Mouse (Mus musculus) hindbrain, embryonic 11.5 days (tissue): ENCODE results near the gene Hist2h2bb. TPM values are rescaled to one million over a fixed set of nuclear protein-coding genes. Genes with fewer than 3 reads are reported as not detected.
A peak's percentile ranks its signal among the peaks of the same experiment; 100 is the strongest.

Source experiments
- ATAC-seq: fragments of 200-750 bp; cut with Nextera tagmentation; 2 replicates; pipeline ENCODE4 v1.8.0; 2017; ENCODE audit warnings: mild to moderate bottlenecking, moderate TSS enrichment, moderate library complexity; ENCODE audit not compliant: low FRiP score
- DNase-seq: peaks from one replicate; pipeline ENCODE4 v3.0.0-alpha.2; 2015; ENCODE audit warnings: low spot score
- H3K27ac ChIP-seq: fragments of 300-500 bp; sonication (generic); 2 replicates; pipeline ENCODE4 v1.5.1; 2014; ENCODE audit warnings: mild to moderate bottlenecking, low read depth, low read length
- H3K27me3 ChIP-seq: fragments of 300-500 bp; sonication (generic); 2 replicates; pipeline ENCODE4 v1.6.1; 2014; ENCODE audit warnings: mild to moderate bottlenecking, low read length, moderate library complexity, mixed read lengths; ENCODE audit not compliant: control insufficient read depth, insufficient read depth
- H3K36me3 ChIP-seq: fragments of 300-500 bp; sonication (generic); 2 replicates; pipeline ENCODE4 v1.6.1; 2014; ENCODE audit warnings: mild to moderate bottlenecking, low read length, moderate library complexity, mixed read lengths; ENCODE audit not compliant: control insufficient read depth, insufficient read depth
- H3K4me1 ChIP-seq: fragments of 300-500 bp; sonication (generic); replicated peaks from 2 replicates; pipeline ENCODE4 v1.6.1; 2014; ENCODE audit warnings: low read length, mixed read lengths; ENCODE audit not compliant: control insufficient read depth, insufficient read depth
- H3K4me2 ChIP-seq: fragments of 300-500 bp; sonication (generic); replicated peaks from 2 replicates; pipeline ENCODE4 v1.6.1; 2014; ENCODE audit warnings: mild to moderate bottlenecking, low read depth, low read length
- H3K4me3 ChIP-seq: fragments of 300-500 bp; sonication (generic); 2 replicates; pipeline ENCODE4 v1.5.1; 2014; ENCODE audit warnings: low read depth, low read length
- H3K9ac ChIP-seq: fragments of 300-500 bp; sonication (generic); 2 replicates; pipeline ENCODE4 v1.6.1; 2014; ENCODE audit warnings: low read depth, low read length
- H3K9me3 ChIP-seq: fragments of 300-500 bp; sonication (generic); 2 replicates; pipeline ENCODE4 v1.6.1; 2016; ENCODE audit warnings: low read length; ENCODE audit not compliant: control insufficient read depth
- WGBS: fragments of 180-500 bp; shearing (Covaris S2); extraction: QIAGEN DNeasy Blood & Tissue Kit; methylation state at CpG from one replicate; pipeline ENCODE4 v1.1.7; 2014; 5-methylcytosine and 5-hydroxymethylcytosine counted together
- polyA plus RNA-seq: library from polyadenylated mRNA; unstranded; fragments of >200 nt; fragmentation: Nextera tagmentation; extraction: Ambion mirVana; gene quantifications from 2 replicates; pipeline ENCODE4 v1.2.1, GENCODE M21; 2014

Hist2h2bb gene
- polyA plus RNA-seq, 1 experiment from 2014 or later = 16.9 TPM

DNA sequence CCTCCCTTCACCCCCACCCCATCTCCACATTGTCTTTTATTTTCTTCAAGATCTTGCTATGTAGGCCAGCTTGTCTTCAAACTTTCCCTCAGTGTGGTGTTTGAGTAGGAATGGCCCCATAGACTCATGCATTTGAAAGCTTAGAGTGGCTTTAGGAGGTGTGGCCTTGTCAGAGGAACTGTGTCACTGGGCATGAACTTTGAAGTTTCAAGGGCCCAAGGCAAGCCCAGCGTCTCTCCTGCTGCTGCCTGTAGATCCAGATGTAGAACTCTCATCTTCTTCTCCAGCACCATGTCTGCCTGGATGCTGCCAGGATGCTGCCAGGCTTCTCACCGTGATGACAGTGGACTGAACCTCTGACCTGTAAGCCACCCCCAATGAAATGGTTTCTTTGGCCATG lies 40.7 kb upstream of the Hist2h2bb start:
- H3K27ac ChIP-seq = no peak overlapping the region
- no peak overlapping the region for H3K4me2 ChIP-seq
- no peak for ATAC-seq
- H3K9me3 ChIP-seq = no peaks in the 10 kb centered on the region
- no peak for DNase-seq
- no peak overlapping the region for H3K4me3 ChIP-seq
- H3K27me3 ChIP-seq = no peaks in the 10 kb centered on the region
- H3K9ac ChIP-seq = no peak overlapping the region
- H3K36me3 ChIP-seq = no peaks in the 10 kb centered on the region
- no peaks in the 10 kb centered on the region; the same call in 1 of the 2 replicates for H3K4me1 ChIP-seq
- WGBS = 73% methylated on average over 2 of the region's 2 CpGs

DNA sequence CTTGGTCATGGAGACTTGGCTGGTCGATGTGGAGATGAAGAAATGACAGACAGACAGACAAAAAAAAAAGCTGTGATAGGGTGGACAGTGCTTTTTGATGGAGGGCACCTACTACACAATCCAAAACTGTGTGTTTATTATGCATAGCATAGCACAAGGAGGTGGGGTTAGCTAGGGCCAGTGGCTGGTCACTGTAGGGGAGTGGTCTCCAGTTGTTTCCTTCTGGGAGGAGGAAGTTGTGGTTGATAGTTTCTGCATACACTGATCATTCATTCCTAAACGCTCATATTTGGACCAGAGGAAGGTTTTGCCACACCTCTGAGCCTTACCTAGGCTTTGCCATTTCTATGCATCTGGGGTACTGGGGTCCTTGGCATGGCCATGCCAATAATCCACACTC lies 39.1 kb upstream of the Hist2h2bb start:
- H3K9me3 ChIP-seq = no peaks in the 10 kb centered on the region
- H3K4me3 ChIP-seq = no peak overlapping the region
- H3K36me3 ChIP-seq = no peaks in the 10 kb centered on the region
- H3K27me3 ChIP-seq = no peaks in the 10 kb centered on the region
- DNase-seq = no peak
- no peak for ATAC-seq
- H3K4me2 ChIP-seq = no peak overlapping the region
- no peaks in the 10 kb centered on the region; the same call in 1 of the 2 replicates for H3K4me1 ChIP-seq
- H3K27ac ChIP-seq = no peak overlapping the region
- 81% methylated on average over 2 of the region's 2 CpGs for WGBS
- no peak overlapping the region for H3K9ac ChIP-seq

DNA sequence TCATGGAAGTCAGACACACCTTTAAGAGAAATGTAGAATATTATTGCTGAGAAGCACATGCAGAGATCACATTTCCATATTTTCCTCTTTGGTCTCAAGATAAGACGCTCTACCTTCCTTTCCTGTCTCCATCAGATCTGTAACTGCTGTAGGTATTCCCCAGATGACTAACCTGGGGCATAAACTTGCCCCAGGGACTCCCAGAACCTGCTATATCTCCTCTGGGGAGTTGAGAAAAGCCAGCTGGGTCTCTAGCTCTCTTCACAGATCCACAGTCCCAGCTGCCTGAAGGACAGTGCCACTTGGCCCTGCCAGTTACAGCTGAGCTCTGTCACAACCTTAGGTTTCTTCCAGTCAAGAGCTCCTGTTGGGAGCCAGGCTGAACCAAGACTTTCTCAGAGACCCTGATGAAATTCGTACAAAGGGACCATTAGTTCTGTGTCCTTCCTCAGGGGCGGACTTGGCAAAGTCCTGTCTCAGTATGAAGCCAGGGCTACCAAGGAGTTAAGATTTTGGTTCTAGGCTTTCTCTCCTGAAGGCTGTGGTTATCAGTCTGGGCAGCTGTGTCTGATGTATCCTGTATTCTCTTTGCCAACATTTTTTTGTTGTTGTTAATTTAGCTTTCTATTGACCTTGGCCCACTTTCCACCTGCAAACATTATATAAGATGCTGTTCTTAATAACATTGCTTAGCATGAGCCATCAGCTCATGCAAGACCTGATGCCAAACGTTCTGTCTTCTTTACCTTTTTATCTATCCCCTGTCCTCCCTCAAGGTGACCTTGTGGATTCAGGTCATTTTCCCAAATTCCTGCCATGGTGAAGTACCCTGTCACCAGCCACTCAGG lies 38.4 kb upstream of the Hist2h2bb start:
- Histone ChIP-seq H3K4me2 (no peak overlapping the region), H3K9me3 (no peaks in the 10 kb centered on the region), H3K36me3 (no peaks in the 10 kb centered on the region), H3K27ac (no peak overlapping the region), H3K4me3 (no peak overlapping the region), H3K4me1 (no peaks in the 10 kb centered on the region), H3K9ac (no peak overlapping the region), H3K27me3 (no peaks in the 10 kb centered on the region)
- 72% methylated on average over 4 of the region's 4 CpGs for WGBS
- ATAC-seq = no peak
- DNase-seq = no peak

DNA sequence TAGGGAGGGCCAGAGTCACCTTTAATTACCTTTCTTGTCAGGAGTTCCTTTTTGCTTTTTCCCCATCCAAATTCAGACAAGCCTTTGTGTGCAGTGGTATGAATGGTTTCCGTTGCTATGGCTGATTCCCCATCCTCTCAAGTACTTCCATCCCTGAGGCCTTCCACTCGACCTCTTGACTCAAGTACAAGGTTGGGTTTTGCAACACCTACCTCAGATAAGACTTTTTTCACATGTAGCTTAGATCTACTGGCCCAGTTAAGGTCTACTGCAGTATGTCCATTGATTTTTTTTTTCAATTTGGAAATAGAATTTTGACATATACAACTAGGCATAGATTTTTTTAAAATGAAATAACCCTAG lies 37.8 kb upstream of the Hist2h2bb start:
- Histone ChIP-seq H3K36me3 (no peaks in the 10 kb centered on the region), H3K4me2 (no peak overlapping the region), H3K9me3 (no peaks in the 10 kb centered on the region), H3K27ac (no peak overlapping the region), H3K9ac (no peak overlapping the region), H3K4me3 (no peak overlapping the region), H3K27me3 (no peaks in the 10 kb centered on the region), H3K4me1 (no peaks in the 10 kb centered on the region)
- DNase-seq (no peak), ATAC-seq (no peak)
- WGBS = 59% methylated on average over 2 of the region's 2 CpGs

DNA sequence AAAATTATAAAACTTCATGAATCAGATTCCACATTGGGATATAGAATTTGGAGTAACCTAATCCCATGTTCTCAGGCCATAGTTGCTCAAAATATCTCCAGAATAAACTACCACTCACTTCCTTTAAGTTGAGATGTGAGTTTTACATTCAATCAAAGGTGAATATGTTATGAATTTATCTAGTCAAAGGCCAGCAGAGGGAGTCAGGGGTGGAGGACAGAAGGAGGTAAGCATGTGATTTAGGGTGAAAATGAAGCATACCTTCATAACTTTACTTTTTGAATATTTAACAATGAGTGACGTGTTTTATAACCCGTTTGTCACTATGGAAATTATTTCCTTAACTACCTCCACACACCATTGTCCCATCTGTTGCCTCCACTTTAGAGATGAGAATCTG lies 34.6 kb upstream of the Hist2h2bb start:
- Histone ChIP-seq H3K4me1 (peaks cover 3% of the 10 kb centered on the region; the same call in 1 of the 2 replicates), H3K9me3 (no peaks in the 10 kb centered on the region), H3K36me3 (no peaks in the 10 kb centered on the region), H3K27ac (no peak overlapping the region), H3K9ac (no peak overlapping the region), H3K27me3 (no peaks in the 10 kb centered on the region), H3K4me3 (no peak overlapping the region), H3K4me2 (no peak overlapping the region)
- DNase-seq (no peak), ATAC-seq (no peak)
- 91% methylated on average over 2 of the region's 2 CpGs for WGBS

DNA sequence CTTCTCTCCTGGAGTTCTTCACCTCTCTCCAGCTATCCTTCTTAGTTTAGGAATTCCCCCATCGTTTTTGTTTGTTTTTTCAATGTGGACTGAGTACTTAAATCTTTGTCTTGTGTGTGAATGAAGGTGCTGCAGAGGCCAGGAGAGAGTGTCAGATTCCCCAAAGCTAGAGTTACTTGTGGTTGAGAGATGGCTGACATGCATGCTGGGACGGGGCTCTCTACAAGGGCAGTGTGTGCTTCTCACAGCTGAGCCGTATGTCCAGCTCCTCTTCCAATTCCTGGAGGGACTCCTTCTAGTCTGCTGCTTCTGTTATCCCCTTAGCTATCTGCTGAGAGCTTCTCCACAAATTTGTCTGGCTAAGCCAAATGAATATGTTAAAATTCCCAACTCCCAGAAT lies 33.7 kb upstream of the Hist2h2bb start:
- H3K9ac ChIP-seq = no peak overlapping the region
- H3K36me3 ChIP-seq = no peaks in the 10 kb centered on the region
- no peak overlapping the region for H3K4me3 ChIP-seq
- no peak overlapping the region for H3K27ac ChIP-seq
- H3K4me1 ChIP-seq = peaks cover 3% of the 10 kb centered on the region; the same call in 1 of the 2 replicates
- H3K27me3 ChIP-seq = no peaks in the 10 kb centered on the region
- DNase-seq (no peak), ATAC-seq (no peak)
- WGBS = 58% methylated on average over 3 of the region's 3 CpGs
- H3K9me3 ChIP-seq = no peaks in the 10 kb centered on the region
- H3K4me2 ChIP-seq = no peak overlapping the region

DNA sequence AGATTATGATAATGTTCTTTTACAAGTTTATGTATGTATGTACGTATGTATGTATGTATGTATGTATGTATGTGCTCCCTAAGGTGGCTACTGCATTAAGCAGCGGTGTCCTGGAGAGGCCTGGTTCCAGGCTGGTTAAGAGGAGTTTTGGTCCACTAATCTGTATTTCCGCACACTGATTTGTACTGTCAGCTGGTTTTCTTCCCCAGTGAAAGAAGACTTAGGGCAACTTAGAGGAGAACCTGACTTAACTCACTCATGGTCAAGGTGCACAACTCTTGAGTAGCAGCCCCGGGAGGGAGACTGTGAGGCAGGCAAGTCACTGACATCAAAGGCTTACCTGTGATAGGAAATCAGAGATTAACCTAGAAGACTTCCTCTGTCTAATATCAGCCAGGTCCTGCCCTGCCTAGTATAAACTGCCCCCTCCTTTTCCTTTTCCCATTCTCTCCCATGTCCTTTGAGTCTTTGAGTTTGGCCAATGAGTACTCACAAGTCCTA lies 32.7 kb upstream of the Hist2h2bb start:
- H3K9me3 ChIP-seq = no peaks in the 10 kb centered on the region
- DNase-seq (peak; percentile 23), ATAC-seq (no peak)
- peaks cover 3% of the 10 kb centered on the region; the same call in 1 of the 2 replicates for H3K4me1 ChIP-seq
- H3K36me3 ChIP-seq = no peaks in the 10 kb centered on the region
- H3K4me2 ChIP-seq = peak overlapping the region; percentile 49
- H3K4me3 ChIP-seq = peak overlapping the region; percentile 16
- peak overlapping the region; percentile 72; the same call in 1 of the 2 replicates for H3K9ac ChIP-seq
- 94% methylated on average over 4 of the region's 4 CpGs for WGBS
- no peaks in the 10 kb centered on the region for H3K27me3 ChIP-seq
- 0 out of 2 replicates have a peak overlapping the region, but pooled peaks have one; percentile 30 for H3K27ac ChIP-seq

DNA sequence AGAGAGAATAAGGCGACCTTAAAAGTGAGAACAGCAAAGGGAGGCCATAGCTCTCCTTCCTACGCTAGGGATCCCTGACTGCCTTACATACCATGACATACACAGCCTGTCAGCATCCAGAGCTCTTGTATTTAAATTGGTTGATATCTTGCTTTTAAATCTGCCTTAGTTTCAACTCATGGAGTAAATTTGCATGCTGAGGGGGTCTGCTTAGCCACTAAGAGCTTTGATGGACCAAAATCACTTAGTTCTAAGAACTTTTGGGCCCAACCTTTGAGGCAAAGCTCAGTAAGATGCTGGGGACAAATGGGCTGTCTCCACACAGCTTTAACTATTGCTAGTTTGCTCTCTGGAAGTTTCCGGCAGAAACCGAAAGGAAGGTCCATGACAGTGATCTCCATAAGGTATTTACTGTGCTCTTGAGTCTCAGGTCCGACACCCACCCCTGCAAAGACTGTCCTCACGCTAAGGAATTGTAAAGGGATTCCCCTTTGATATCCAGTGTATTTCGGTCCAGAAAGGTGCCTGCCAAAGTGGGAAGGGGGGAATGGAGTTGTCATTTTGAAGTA lies 32.1 kb upstream of the Hist2h2bb start:
- Histone ChIP-seq H3K9ac (peak overlapping the region; percentile 72), H3K36me3 (no peaks in the 10 kb centered on the region), H3K4me2 (peak overlapping the region; percentile 49), H3K27ac (0 out of 2 replicates have a peak overlapping the region, but pooled peaks have one; percentile 30), H3K27me3 (no peaks in the 10 kb centered on the region), H3K4me1 (peaks cover 3% of the 10 kb centered on the region; the same call in 1 of the 2 replicates), H3K4me3 (peak overlapping the region; percentile 37), H3K9me3 (no peaks in the 10 kb centered on the region)
- DNase-seq (peak; percentile 55), ATAC-seq (no peak)
- WGBS = 33% methylated on average over 7 of the region's 7 CpGs
